Mouse (Mus musculus) 416B (cell line): ENCODE results near the gene Pld1.

ENCODE experiments used
- DNase-seq: peaks from one replicate; pipeline ENCODE4 v3.0.0; 2011; ENCODE audit warnings: low read depth

Gene Pld1

DNA sequence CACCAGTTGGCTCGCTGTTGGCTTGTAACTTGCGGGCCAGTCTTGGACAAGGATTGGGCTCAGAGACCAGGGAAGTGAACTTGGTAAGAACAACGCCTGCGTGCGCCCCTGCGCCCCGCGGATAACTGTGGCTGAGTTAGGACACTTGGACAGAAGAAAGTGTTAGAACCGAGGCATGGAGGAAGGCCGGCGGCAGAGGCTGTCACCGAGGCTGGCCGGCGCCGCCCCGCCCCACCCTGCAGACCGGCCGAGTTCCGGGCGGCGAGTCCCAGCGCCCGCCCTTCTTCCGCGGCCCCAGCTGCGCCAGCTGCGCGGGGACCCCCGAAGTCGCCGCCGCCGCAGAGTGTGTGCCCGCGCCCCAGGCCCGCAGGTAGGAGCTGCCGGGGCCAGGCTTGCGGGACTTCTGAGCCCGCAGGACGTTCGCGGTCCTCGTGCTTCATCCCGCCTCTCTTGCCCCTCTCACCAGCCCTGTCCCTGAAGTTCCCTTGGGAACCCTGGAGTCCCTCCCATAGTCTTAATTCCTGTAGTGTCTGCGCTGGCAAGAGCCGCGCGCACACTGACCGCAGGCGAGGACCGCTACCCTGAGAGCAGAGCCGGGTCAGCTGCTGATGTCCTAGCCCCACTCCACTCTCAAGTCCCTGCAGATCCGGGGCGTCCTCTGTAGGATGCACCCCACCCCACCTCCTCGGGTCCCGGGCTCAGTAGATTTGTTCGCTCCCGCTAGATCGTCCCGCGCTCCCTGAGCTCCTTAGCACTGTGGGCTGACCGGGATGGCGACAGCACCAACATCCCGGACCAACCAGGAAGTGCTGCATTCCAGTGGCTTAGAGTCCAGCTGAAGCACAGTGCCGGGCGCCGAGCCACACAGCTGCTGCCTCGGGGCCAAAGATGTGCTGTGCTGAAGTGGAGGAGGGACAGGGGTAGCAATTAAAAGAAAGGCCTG, at the start of gene Pld1:
Pld1 (plus strand) TSS at position 315 of the 943 bp plus-strand sequence.
- peak; percentile 51 for DNase-seq

DNA sequence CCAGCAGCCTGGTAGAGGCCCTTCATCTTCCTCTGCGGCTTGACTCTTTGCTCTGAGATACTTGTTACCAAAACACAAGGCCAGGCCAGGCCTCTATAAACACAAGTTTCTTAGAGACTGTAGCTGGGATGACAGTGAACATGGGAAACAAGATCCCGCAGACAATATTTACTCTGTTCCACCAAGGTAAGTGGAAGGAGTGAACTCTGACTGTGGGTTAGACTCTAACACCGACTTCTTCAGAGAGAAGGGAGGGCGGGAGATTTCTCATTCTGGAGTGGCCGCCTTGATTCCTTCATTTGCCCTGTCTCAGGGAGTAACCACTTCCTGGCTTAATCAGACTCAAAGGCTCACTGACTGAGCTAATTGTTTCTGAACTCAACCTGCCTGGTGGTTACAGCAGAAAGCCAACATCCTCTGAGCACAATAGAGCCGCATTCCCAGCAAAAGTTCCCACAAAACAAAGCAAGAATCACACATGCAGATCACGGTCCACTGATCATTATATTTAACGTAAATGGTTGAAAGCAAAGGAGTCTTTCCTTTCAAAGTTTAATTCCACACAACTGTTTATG, 42.1 kb upstream of the Pld1 start, which contains the start of gene Tmem212:
Tmem212 (minus strand) TSS at position 51 of the 575 bp plus-strand sequence.
- DNase-seq, result peak; percentile 41

- peak; percentile 88 for DNase-seq
These were observed 40.3 kb upstream of the Pld1 start for GRCm38 (mm10) chr3:27898178-27898577.

GRCm38 (mm10) chr3:27899012-27899726, 39.3 kb upstream of the Pld1 start:
- DNase-seq, result peak; percentile 18

DNA sequence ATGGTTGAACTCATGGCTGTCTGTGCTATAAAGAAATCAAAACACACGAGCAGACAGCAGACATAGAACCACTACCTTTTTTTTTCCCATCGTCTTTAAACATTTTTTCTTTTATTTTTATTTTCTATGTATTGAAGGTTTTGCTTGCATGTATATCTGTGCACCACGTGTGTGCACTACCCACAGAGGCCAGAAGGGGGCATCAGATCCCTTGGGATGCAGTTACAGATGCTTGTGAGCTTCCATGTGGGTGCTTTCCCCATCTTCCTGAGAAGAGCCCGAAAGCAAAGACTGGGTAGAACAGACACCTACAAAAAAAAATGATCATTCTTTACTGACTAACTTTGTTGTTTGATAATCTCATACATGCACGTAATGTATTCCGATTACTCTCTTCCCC, 36.6 kb upstream of the Pld1 start:
- peak; percentile 31 for DNase-seq

DNA sequence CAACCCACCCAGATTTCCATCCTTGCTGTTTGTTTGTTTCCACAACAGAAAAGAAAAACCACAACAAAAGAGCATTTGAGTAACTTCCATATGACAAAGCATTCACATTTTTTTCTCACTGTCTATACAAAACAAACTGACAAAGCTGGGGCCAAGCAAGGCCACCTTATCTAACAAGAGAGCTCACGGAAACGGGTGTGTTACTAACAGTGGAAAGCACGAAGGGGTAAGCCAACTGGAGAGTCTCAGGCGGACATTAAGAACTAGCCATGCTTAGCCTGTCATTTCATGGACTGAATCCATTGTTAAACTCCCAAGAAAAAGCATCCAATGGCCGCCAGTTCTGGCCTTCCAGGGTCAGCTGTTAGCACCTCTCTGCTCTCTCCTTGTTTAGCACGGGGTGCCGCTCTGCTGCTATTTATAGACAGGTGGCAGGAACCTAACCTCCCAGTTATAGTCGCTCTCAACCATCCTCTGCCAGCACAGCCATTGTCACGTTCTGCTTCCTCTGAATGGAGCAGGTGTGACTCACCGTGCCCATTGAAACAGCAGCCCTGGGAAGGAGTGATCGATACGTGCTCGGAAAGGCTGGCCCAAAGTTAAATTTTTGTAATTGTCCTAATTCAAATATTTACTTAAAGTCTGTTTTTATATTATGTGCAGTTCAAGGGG, 33.7 kb upstream of the Pld1 start:
- peak; percentile 21 for DNase-seq

DNA sequence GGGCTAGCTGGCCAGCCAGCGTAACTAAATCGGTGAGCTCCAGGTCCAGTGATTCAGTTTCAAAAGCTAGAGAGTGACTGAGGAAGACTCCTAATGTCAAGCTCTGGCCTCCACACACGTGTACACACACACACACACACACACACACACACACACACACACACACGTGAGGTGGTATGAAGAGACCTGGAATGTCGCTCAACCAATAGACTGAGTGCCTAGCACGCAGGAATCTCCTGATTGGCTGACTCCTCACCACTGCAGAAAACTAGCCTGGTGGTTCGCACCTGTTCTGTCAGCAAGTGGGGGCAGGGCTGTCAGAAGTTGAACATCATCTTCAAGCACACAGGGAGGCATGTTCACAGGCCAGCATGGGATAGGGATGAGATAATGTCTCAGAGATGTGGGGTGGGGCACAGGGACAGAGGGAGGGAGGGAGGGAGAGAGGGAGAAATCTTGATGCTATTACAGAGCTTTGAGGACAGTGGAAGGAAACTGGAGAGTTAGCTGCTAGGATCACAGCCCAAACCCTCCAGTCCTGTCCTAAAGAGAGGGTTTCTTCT, 31.8 kb upstream of the Pld1 start:
- no peak for DNase-seq

- no peak for DNase-seq
These were observed 31.2 kb upstream of the Pld1 start for GRCm38 (mm10) chr3:27907301-27907700.

- no peak for DNase-seq
These were observed 30.2 kb upstream of the Pld1 start for GRCm38 (mm10) chr3:27908316-27908715.

GRCm38 (mm10) chr3:27909016-27909415, 29.5 kb upstream of the Pld1 start:
- DNase-seq, result no peak

- DNase-seq, result no peak
These were observed 19.6 kb upstream of the Pld1 start for GRCm38 (mm10) chr3:27918656-27919436.

DNA sequence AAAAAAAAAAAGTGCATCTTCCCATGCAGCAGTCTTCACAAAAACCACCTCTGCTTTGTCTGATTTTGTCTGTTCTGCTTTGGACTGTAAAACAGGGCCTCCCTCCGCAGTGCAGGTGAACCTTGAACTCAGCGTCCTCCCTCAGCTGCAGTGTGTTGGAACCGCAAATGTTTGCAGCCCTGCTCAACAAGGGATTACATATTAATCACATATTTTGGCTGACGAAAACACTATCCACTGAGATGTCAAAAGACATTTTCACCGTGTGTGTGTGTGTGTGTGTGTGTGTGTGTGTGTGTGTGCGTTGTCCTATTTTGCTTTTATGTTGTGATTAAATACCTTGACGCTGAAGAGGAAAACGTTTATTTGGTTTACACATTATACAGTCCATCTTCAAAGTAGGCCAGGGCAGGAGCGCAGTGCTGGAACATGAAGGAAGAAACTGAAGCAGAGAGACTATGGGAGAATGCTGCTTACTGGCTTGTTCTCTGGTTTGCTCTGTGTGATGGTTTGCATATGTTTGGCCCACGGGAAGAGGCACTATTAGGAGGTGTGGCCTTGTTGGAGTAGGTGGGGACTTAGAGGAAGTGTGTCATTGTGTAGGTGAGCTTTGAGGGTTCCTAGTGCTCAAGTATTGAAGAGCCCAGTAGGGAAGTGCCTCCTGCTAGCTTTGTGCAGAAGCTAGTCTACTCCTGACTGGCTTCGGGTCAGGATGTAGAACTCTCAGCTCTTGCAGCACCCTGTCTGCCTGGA, 17.1 kb upstream of the Pld1 start:
- DNase-seq, result no peak

GRCm38 (mm10) chr3:27924037-27924436, 14.5 kb upstream of the Pld1 start:
- DNase-seq, result no peak

DNA sequence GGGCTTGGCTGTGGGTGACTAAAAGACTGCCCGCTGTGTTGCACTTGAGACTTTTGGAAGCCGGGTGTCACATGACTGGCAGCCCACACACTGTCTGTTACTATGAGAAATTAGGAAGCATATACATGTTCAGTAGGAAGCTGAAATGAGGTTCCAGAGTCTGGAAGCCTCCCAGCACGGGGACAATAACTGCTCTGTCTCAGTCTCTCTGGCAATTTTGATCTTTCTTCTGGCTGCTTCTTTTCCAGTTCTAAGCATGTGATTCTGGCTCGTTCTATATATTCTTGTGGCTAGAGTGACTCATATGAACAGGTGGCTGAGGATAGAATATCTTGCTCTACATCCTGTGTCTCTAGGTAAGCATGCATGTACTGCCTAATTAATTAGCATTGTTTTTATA, 9.3 kb upstream of the Pld1 start:
- DNase-seq, result no peak

- DNase-seq, result no peak
These were observed 6.1 kb upstream of the Pld1 start for GRCm38 (mm10) chr3:27932391-27932790.

DNA sequence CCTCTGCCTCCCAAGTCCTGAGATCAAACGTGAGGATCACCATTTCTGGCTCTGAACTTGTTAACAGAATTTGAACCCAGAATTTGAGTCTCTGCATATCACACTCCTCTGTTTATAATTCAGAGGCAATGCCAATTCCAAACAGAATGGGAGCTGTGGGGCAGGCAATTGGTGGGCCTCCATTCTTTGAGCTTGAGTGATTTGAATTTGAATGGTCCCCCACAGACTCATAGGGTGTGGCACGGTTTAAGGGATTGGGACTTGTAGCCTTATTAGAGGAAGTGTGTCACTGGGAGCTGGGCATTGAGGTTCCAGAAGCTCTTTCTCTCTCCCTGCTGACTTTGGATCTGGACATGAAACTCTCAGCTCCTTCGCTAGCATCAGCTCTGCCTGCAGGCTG, 2.9 kb upstream of the Pld1 start:
- no peak for DNase-seq

- DNase-seq, result no peak
These were observed 1.8 kb upstream of the Pld1 start for GRCm38 (mm10) chr3:27936731-27937130.

DNA sequence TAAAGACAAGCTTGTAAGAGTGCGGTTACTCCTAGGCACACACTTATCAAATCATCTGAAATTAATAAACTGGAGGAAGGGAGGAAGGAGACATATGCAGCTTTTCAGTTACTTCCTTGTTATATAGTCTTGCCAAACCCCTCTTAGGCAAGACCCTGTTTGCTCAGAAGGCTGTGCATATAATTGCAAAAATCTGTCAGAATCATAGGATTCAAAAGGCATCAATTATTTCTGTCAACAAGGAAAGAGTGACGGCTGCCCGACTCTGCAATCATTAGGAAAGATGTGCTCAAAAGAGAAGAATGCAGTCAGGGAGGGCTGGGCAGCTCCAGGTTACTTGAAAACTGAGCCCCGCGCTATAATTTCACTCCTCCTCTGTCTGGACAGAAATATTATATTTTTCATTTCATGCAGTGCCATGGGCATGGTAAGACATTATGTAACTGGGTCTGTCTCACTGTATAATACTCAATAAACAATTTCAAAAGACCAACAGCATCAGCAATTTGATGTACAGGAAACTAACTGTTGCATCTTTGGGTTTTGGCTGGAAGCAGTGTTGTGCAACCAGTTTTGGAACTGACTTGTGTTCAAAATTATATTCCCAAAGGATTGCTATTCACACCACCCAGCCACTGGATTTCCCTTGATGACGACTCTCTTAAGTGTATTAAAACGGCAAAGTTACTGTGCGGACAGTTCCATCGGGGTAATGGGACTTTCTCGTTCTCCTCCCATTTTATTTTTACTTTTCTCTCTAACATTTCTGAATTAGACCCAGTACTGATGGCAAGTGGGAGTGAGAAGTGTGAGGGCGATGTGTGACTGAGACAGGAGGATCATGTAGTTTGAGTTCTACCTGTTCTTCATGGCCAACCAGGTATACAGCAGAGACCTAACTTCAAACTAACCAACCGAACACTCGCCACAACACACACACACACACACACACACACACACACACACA, 1.1 kb upstream of the Pld1 start:
- DNase-seq, result peak; percentile 53

GRCm38 (mm10) chr3:27941634-27942033, 3.1 kb downstream of the Pld1 start:
- DNase-seq, result peak; percentile 46
